Mouse (Mus musculus) frontal cortex, postnatal 25 days (tissue): ENCODE data around the gene Ncl.
"Not testable (repeated sequence)": the region's sequence is repeated elsewhere in the genome, so short reads cannot be mapped to it uniquely, and the experiment has no call there.

ENCODE experiments used
- DNase-seq, 2 experiments: peaks; one replicate each; pipeline ENCODE4 v3.0.0; 2022; ENCODE audit warnings: low spot score in 2 of 2

Ncl gene

GRCm38 (mm10) chr1:86360441-86360840 lies 1.2 kb upstream of the Ncl start:
- no peak for DNase-seq

GRCm38 (mm10) chr1:86359798-86360179 lies 589 bp upstream of the Ncl start:
- no peak for DNase-seq

- DNase-seq = no peak
Measured at GRCm38 (mm10) chr1:86358229-86358905, 833 bp downstream of the Ncl start.

- no peak for DNase-seq
Measured at GRCm38 (mm10) chr1:86354186-86354585, 5.0 kb downstream of the Ncl start.

- no peak for DNase-seq
Measured at GRCm38 (mm10) chr1:86350576-86350975, 8.6 kb downstream of the Ncl start.

GRCm38 (mm10) chr1:86349696-86350095 lies 9.5 kb downstream of the Ncl start:
- no peak for DNase-seq

GRCm38 (mm10) chr1:86349201-86349600 lies 10.0 kb downstream of the Ncl start:
- no peak for DNase-seq

- DNase-seq = no peak
Measured at GRCm38 (mm10) chr1:86348801-86349200, 10.4 kb downstream of the Ncl start.

- DNase-seq = no peak
Measured at GRCm38 (mm10) chr1:86348083-86348482, 11.1 kb downstream of the Ncl start.

GRCm38 (mm10) chr1:86347716-86348045 lies 11.5 kb downstream of the Ncl start:
- DNase-seq = no peak

GRCm38 (mm10) chr1:86346851-86347715 lies 12.1 kb downstream of the Ncl start:
- no peak for DNase-seq

- DNase-seq = no peak
Measured at GRCm38 (mm10) chr1:86345956-86346355, 13.2 kb downstream of the Ncl start.

- DNase-seq = no peak
Measured at GRCm38 (mm10) chr1:86345069-86345468, 14.1 kb downstream of the Ncl start.

- DNase-seq = no peak
Measured at GRCm38 (mm10) chr1:86343969-86344861, 15.0 kb downstream of the Ncl start.

GRCm38 (mm10) chr1:86343087-86343645 lies 16.0 kb downstream of the Ncl start:
- no peak for DNase-seq

GRCm38 (mm10) chr1:86342371-86342770 lies 16.8 kb downstream of the Ncl start:
- DNase-seq = no peak

- not testable (repeated sequence) for DNase-seq
Measured at GRCm38 (mm10) chr1:86341096-86341495, 18.1 kb downstream of the Ncl start.

GRCm38 (mm10) chr1:86339156-86339812 lies 19.9 kb downstream of the Ncl start:
- DNase-seq = peak; percentile 65 to 83

GRCm38 (mm10) chr1:86336330-86336729 lies 22.9 kb downstream of the Ncl start:
- no peak for DNase-seq

GRCm38 (mm10) chr1:86320822-86321413 lies 38.3 kb downstream of the Ncl start:
- DNase-seq = no peak

- DNase-seq = no peak
Measured at GRCm38 (mm10) chr1:86313772-86314125, 45.5 kb downstream of the Ncl start.
